Mouse (Mus musculus) cerebellum, postnatal 4 days (tissue): ENCODE results near the gene Bex1.
"Not testable (repeated sequence)": the region's sequence is repeated elsewhere in the genome, so short reads cannot be mapped to it uniquely, and the experiment has no call there.

Source experiments
- DNase-seq, 2 experiments: peaks; one replicate each; pipeline ENCODE4 v3.0.0; 2022; ENCODE audit warnings: low spot score in 2 of 2, mixed read lengths in 1 of 2

The Bex1 gene

GRCm38 (mm10) chrX:136214729-136215677 is at the start of gene Bex1, which contains the start of gene Tceal7:
Gene Bex1, minus strand, starts transcription at chrX:136215513.
Gene Tceal7, plus strand, starts transcription at chrX:136214779.
- not testable (repeated sequence) for DNase-seq

DNA sequence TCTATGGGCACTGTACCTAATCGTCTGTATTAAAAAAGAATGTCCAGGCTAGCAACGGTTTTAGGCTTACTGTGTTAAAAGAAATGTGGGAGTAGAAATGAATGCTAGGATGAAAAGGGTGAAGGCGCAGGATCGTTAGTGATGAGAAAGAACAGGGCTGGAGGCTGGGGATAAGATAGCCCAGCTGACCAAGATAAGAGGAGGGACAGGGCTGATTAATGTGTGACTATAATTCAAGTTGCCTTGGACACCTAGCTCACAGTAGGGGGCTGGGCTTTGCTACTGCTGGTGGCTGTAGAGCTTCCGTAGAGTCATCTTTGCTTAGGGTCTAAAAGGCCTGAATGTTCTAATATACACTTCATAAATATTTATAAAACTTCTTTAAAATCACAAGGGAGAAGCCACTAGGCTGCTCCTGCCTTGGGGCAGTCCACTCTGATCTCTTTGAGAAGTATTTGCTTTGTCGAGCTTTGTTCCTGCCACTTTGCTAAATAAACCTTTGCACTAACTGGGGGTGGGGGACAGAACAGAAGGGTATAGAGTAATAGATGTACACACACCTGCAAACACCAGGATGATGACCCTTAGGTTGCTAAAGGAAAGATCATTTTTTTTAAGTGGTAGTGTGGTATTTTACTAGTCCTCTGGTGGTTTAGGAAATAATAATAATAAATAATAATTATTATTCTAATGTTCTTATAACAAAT is 36.9 kb upstream of the Bex1 start:
- no peak for DNase-seq

DNA sequence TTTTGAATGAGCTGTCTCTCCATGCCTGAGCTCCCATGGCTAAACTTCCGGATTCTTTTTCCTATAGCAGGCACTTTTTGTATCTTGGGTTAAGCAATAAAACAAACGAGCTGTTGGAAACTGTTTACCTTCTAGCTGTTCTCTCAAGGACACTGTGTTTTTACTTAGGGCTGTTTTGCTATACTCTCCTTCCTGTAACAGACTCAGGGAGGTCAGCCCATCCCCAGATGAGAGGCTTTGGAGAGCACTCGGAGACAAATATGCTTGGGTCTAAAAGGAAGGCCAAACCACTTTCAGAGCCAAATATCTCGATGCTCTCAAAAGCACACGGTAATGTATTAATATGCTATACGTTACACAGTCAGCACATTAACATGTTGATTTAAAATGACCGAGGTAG is 34.4 kb upstream of the Bex1 start:
- no peak for DNase-seq

GRCm38 (mm10) chrX:136248811-136249210 is 33.5 kb upstream of the Bex1 start:
- no peak for DNase-seq

DNA sequence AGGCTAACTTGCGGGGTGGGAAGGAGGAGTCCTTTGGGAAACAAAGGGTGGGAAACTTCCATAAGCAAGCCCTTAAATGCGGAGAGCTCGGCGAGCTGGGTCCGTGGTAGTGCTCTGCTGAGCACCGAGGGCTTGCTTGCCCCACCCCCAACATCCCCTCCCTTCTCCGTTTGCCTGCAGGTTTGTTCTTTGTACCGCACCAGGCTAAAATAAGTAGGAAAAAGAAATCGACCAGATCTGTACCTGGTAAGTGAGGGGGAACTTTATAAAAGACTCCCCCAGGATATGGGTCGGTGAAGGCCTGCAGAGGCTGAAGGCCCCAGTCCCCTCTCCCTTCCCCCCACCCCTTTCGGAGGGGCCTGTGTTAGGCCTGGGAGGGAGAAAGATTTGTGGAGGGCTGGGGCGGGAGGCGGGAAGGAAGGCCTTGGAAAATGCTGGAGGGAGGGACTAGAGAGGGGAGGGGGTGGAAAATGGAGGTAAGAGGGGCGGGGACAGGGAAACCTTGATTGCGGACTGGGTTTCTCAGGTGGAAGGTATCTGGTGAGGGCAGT is 30.3 kb upstream of the Bex1 start:
- DNase-seq: peak in 1 of 2 experiments; percentile 8

- DNase-seq: peak; percentile 28 to 59
These were observed 29.4 kb upstream of the Bex1 start, which contains the start of gene Tceal9 for GRCm38 (mm10) chrX:136244574-136245229. Gene Tceal9, plus strand, starts transcription at chrX:136245079.

DNA sequence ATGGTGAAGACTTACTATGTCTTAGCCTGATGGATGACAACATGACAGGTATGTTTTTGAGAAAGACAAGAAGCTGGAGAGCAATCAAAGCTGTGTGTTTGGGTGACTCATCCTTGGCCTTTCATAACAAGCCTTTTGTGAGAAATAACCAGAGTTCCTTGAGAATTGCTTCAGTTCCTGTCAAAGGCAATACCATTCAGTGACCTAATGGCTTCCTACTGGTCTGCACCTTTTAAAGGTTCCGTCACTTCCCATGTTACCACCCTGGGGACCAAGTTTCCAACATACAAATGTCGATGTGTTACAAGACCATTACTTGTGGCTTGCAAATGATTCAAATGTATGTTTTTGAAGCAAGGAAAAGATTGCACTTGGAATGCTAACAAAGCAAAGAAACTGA is 27.9 kb upstream of the Bex1 start:
- DNase-seq: no peak

DNA sequence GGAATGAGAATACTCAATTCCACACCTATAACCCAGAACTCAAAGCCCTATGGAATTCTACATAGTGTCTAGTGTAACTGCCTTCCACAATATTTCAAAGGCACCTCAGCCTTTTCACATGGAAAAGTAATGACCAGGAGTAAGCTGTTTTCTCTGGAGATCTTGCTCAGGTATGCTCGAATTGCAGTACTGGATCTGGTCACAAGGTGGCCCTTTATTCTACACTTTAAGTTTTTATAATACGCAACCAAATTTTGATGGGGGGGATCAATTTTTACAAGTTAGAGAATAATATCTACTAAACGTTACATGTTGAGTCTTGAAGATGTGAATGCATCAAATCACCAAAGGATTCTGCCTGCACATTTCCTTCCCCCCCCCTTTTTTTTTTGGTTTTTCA is 22.8 kb upstream of the Bex1 start:
- peak in 1 of 2 experiments; percentile 32 for DNase-seq

DNA sequence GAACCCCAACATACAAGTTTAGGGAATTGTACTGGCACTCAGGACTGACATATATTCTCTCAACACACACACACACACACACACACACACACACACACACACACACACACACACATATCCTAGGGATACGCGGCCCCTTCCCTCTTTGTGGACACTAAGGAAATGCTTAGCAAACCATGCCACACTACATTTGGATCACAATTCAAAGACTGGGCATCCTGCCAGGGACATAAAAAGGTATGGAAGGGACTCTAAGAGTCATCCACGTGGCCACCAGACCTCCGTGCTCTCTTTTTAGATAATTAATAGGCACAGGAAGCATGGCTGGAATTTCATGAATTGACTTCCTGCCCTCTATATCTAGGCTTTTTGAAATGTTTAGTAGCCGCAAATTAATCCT is 12.5 kb upstream of the Bex1 start:
- no peak for DNase-seq

- DNase-seq: no peak
These were observed 8.4 kb upstream of the Bex1 start for GRCm38 (mm10) chrX:136223714-136224113.

DNA sequence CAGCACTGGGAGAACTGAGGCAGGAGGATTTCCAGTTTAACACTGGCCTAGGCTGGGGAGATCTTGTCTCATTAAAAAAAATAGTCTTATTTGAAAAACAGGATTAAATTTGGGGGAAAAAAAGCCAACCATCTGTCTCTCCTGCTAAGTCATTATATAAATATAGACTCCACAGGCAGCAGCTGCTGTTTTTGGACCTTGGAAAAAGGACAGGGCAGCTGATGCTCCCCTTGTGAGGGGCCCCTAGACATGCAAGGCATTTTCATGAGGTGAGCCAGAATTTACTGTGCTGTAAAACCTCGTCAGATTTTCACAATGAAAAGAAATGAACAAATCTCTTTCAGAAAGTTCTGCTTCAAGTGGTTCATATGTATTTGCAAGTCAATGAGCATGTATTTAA is 990 bp upstream of the Bex1 start:
- no peak for DNase-seq

- DNase-seq: no peak
These were observed 1.9 kb downstream of the Bex1 start for GRCm38 (mm10) chrX:136213396-136213795.

DNA sequence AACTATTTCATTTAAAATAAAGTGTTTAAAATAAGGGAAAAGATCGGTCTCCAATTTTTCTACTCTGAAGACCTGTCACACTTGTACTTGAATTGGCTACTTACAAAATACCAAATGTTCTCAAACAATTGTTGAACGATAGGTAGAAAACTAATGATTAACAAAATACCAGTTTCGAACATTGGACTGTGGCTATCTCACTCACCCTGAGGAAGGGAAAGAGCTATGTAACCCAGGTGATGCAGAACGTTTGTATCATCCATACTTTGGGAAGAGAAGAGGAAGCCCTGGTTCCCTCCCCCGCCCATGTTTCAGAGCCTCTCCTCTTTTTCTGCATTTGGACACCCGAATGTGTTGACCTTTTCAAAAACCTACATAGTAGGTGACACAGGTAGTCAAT is 10.9 kb downstream of the Bex1 start:
- DNase-seq: no peak

GRCm38 (mm10) chrX:136203664-136204066 is 11.6 kb downstream of the Bex1 start, which contains the start of gene Tceal5:
Gene Tceal5, minus strand, starts transcription at chrX:136203876.
- peak in 1 of 2 experiments; percentile 33 for DNase-seq

- no peak for DNase-seq
These were observed 12.1 kb downstream of the Bex1 start for GRCm38 (mm10) chrX:136203257-136203656.

- peak in 1 of 2 experiments; percentile 33 for DNase-seq
These were observed 18.4 kb downstream of the Bex1 start for GRCm38 (mm10) chrX:136196873-136197272.

- no peak for DNase-seq
These were observed 19.9 kb downstream of the Bex1 start for GRCm38 (mm10) chrX:136195193-136195944.

- no peak for DNase-seq
These were observed 32.2 kb downstream of the Bex1 start for GRCm38 (mm10) chrX:136183107-136183506.

- no peak for DNase-seq
These were observed 34.3 kb downstream of the Bex1 start for GRCm38 (mm10) chrX:136180897-136181553.

DNA sequence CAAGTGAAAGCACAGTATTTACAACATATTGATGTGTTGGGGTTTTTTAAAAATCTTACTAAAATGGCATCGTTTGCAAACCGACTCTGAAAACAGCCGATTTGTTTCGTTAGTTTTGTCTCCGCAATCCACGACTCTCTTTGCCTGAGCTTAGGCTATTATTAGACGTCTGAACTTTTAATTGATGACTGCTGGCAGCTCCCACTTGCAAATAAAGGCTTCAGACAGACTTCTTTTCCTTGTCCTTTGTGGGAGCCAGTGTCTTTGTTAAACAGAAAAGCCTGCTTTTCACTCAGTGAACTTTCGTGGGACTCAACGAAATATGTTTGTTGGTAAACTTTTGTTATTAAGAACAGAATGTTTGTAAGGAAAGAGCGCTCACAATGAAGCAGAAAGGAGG is 42.5 kb downstream of the Bex1 start:
- DNase-seq: no peak
